Mouse (Mus musculus): Measurements from ENCODE around the gene Dlgap4. TPM values are rescaled to one million over a fixed set of nuclear protein-coding genes. Genes with fewer than 3 reads are reported as not detected.

Dlgap4 gene
- polyA plus RNA-seq, 1 experiment from 2014 or later, result 74.8 TPM

- H3K4me2 ChIP-seq (ENCODE audit: low read length), result no peak overlapping the region
- WGBS, result 26% methylated on average over 3 of the region's 3 CpGs
- no peak overlapping the region for H3K27ac ChIP-seq (ENCODE audit: low read depth)
- no peaks in the 10 kb centered on the region for H3K36me3 ChIP-seq (ENCODE audit: control insufficient read depth, insufficient read depth, low read length)
- H3K9me3 ChIP-seq (ENCODE audit: control insufficient read depth, low read length), result no peaks in the 10 kb centered on the region
- no peaks in the 10 kb centered on the region for H3K27me3 ChIP-seq (replicated peaks; ENCODE audit: control insufficient read depth, insufficient read depth, low read length)
- H3K9ac ChIP-seq (ENCODE audit: low read length), result no peak overlapping the region
- no peak overlapping the region for H3K4me3 ChIP-seq (ENCODE audit: low read depth, low read length)
- H3K4me1 ChIP-seq (replicated peaks; ENCODE audit: control insufficient read depth, insufficient read depth, low read length), result no peaks in the 10 kb centered on the region
- ATAC-seq (replicated peaks; ENCODE audit: low FRiP score, low TSS enrichment, low read depth), result no peak
- DNase-seq (ENCODE audit: low spot score), result no peak
These were observed 29.9 kb downstream of the Dlgap4 start for GRCm38 (mm10) chr2:156643406-156643805.

GRCm38 (mm10) chr2:156645145-156645544 is 31.6 kb downstream of the Dlgap4 start:
- Histone ChIP-seq H3K4me2 (ENCODE audit: low read length) (no peak overlapping the region), H3K4me3 (ENCODE audit: low read depth, low read length) (no peak overlapping the region), H3K36me3 (ENCODE audit: control insufficient read depth, insufficient read depth, low read length) (no peaks in the 10 kb centered on the region), H3K27ac (ENCODE audit: low read depth) (no peak overlapping the region), H3K9ac (ENCODE audit: low read length) (no peak overlapping the region), H3K27me3 (replicated peaks; ENCODE audit: control insufficient read depth, insufficient read depth, low read length) (no peaks in the 10 kb centered on the region), H3K9me3 (ENCODE audit: control insufficient read depth, low read length) (no peaks in the 10 kb centered on the region), H3K4me1 (replicated peaks; ENCODE audit: control insufficient read depth, insufficient read depth, low read length) (no peaks in the 10 kb centered on the region)
- ATAC-seq (replicated peaks; ENCODE audit: low FRiP score, low TSS enrichment, low read depth) (no peak), DNase-seq (ENCODE audit: low spot score) (no peak)
- 51% methylated on average over 6 of the region's 6 CpGs for WGBS

- Histone ChIP-seq H3K4me2 (ENCODE audit: low read length) (no peak overlapping the region), H3K4me3 (ENCODE audit: low read depth, low read length) (no peak overlapping the region), H3K9me3 (ENCODE audit: control insufficient read depth, low read length) (no peaks in the 10 kb centered on the region), H3K4me1 (replicated peaks; ENCODE audit: control insufficient read depth, insufficient read depth, low read length) (no peaks in the 10 kb centered on the region), H3K27ac (ENCODE audit: low read depth) (no peak overlapping the region), H3K27me3 (replicated peaks; ENCODE audit: control insufficient read depth, insufficient read depth, low read length) (no peaks in the 10 kb centered on the region), H3K9ac (ENCODE audit: low read length) (no peak overlapping the region), H3K36me3 (ENCODE audit: control insufficient read depth, insufficient read depth, low read length) (no peaks in the 10 kb centered on the region)
- ATAC-seq (replicated peaks; ENCODE audit: low FRiP score, low TSS enrichment, low read depth) (no peak), DNase-seq (ENCODE audit: low spot score) (no peak)
- 74% methylated on average over 5 of the region's 5 CpGs for WGBS
These were observed 33.4 kb downstream of the Dlgap4 start for GRCm38 (mm10) chr2:156646877-156647276.

- Histone ChIP-seq H3K9ac (ENCODE audit: low read length) (no peak overlapping the region), H3K9me3 (ENCODE audit: control insufficient read depth, low read length) (no peaks in the 10 kb centered on the region), H3K4me1 (replicated peaks; ENCODE audit: control insufficient read depth, insufficient read depth, low read length) (no peaks in the 10 kb centered on the region), H3K27me3 (replicated peaks; ENCODE audit: control insufficient read depth, insufficient read depth, low read length) (no peaks in the 10 kb centered on the region), H3K4me3 (ENCODE audit: low read depth, low read length) (no peak overlapping the region), H3K36me3 (ENCODE audit: control insufficient read depth, insufficient read depth, low read length) (no peaks in the 10 kb centered on the region), H3K4me2 (ENCODE audit: low read length) (no peak overlapping the region), H3K27ac (ENCODE audit: low read depth) (no peak overlapping the region)
- DNase-seq (ENCODE audit: low spot score) (no peak), ATAC-seq (replicated peaks; ENCODE audit: low FRiP score, low TSS enrichment, low read depth) (no peak)
- WGBS, result 57% methylated on average over 5 of the region's 5 CpGs
These were observed 34.5 kb downstream of the Dlgap4 start for GRCm38 (mm10) chr2:156648042-156648441.

- DNase-seq (ENCODE audit: low spot score), result no peak
- no peak overlapping the region for H3K27ac ChIP-seq (ENCODE audit: low read depth)
- H3K9me3 ChIP-seq (ENCODE audit: control insufficient read depth, low read length), result no peaks in the 10 kb centered on the region
- WGBS, result 75% methylated on average over 5 of the region's 5 CpGs
- H3K36me3 ChIP-seq (ENCODE audit: control insufficient read depth, insufficient read depth, low read length), result no peaks in the 10 kb centered on the region
- no peaks in the 10 kb centered on the region for H3K27me3 ChIP-seq (replicated peaks; ENCODE audit: control insufficient read depth, insufficient read depth, low read length)
- no peak overlapping the region for H3K4me2 ChIP-seq (ENCODE audit: low read length)
- no peaks in the 10 kb centered on the region for H3K4me1 ChIP-seq (replicated peaks; ENCODE audit: control insufficient read depth, insufficient read depth, low read length)
- H3K9ac ChIP-seq (ENCODE audit: low read length), result no peak overlapping the region
- ATAC-seq (replicated peaks; ENCODE audit: low FRiP score, low TSS enrichment, low read depth), result no peak
- H3K4me3 ChIP-seq (ENCODE audit: low read depth, low read length), result no peak overlapping the region
These were observed 35.9 kb downstream of the Dlgap4 start for GRCm38 (mm10) chr2:156649450-156649849.

GRCm38 (mm10) chr2:156651019-156651418 is 37.5 kb downstream of the Dlgap4 start:
- Histone ChIP-seq H3K4me2 (ENCODE audit: low read length) (no peak overlapping the region), H3K4me1 (replicated peaks; ENCODE audit: control insufficient read depth, insufficient read depth, low read length) (no peaks in the 10 kb centered on the region), H3K36me3 (ENCODE audit: control insufficient read depth, insufficient read depth, low read length) (no peaks in the 10 kb centered on the region), H3K27me3 (replicated peaks; ENCODE audit: control insufficient read depth, insufficient read depth, low read length) (no peaks in the 10 kb centered on the region), H3K9ac (ENCODE audit: low read length) (no peak overlapping the region), H3K4me3 (ENCODE audit: low read depth, low read length) (no peak overlapping the region), H3K27ac (ENCODE audit: low read depth) (no peak overlapping the region), H3K9me3 (ENCODE audit: control insufficient read depth, low read length) (no peaks in the 10 kb centered on the region)
- no peak for ATAC-seq (replicated peaks; ENCODE audit: low FRiP score, low TSS enrichment, low read depth)
- DNase-seq (ENCODE audit: low spot score), result no peak
- WGBS, result 58% methylated on average over 6 of the region's 6 CpGs

- Histone ChIP-seq H3K4me1 (replicated peaks; ENCODE audit: control insufficient read depth, insufficient read depth, low read length) (no peaks in the 10 kb centered on the region), H3K36me3 (ENCODE audit: control insufficient read depth, insufficient read depth, low read length) (no peaks in the 10 kb centered on the region), H3K4me3 (ENCODE audit: low read depth, low read length) (no peak overlapping the region), H3K9me3 (ENCODE audit: control insufficient read depth, low read length) (no peaks in the 10 kb centered on the region), H3K4me2 (ENCODE audit: low read length) (no peak overlapping the region), H3K9ac (ENCODE audit: low read length) (no peak overlapping the region), H3K27me3 (replicated peaks; ENCODE audit: control insufficient read depth, insufficient read depth, low read length) (no peaks in the 10 kb centered on the region), H3K27ac (ENCODE audit: low read depth) (no peak overlapping the region)
- ATAC-seq (replicated peaks; ENCODE audit: low FRiP score, low TSS enrichment, low read depth) (no peak), DNase-seq (ENCODE audit: low spot score) (peak; percentile 92)
- WGBS, result 9% methylated on average over 8 of the region's 8 CpGs
These were observed 39.3 kb downstream of the Dlgap4 start for GRCm38 (mm10) chr2:156652841-156653240.

GRCm38 (mm10) chr2:156654148-156654547 is 40.6 kb downstream of the Dlgap4 start:
- ATAC-seq (replicated peaks; ENCODE audit: low FRiP score, low TSS enrichment, low read depth) (no peak), DNase-seq (ENCODE audit: low spot score) (no peak)
- H3K9me3 ChIP-seq (ENCODE audit: control insufficient read depth, low read length), result no peaks in the 10 kb centered on the region
- no peaks in the 10 kb centered on the region for H3K27me3 ChIP-seq (replicated peaks; ENCODE audit: control insufficient read depth, insufficient read depth, low read length)
- no peak overlapping the region for H3K4me3 ChIP-seq (ENCODE audit: low read depth, low read length)
- no peak overlapping the region for H3K9ac ChIP-seq (ENCODE audit: low read length)
- H3K4me1 ChIP-seq (replicated peaks; ENCODE audit: control insufficient read depth, insufficient read depth, low read length), result no peaks in the 10 kb centered on the region
- H3K36me3 ChIP-seq (ENCODE audit: control insufficient read depth, insufficient read depth, low read length), result no peaks in the 10 kb centered on the region
- no peak overlapping the region for H3K4me2 ChIP-seq (ENCODE audit: low read length)
- 81% methylated on average over 5 of the region's 5 CpGs for WGBS
- H3K27ac ChIP-seq (ENCODE audit: low read depth), result no peak overlapping the region

GRCm38 (mm10) chr2:156655626-156656025 is 42.1 kb downstream of the Dlgap4 start:
- Histone ChIP-seq H3K4me2 (ENCODE audit: low read length) (no peak overlapping the region), H3K27ac (ENCODE audit: low read depth) (no peak overlapping the region)
- ATAC-seq (replicated peaks; ENCODE audit: low FRiP score, low TSS enrichment, low read depth), result no peak

More at GRCm38 (mm10) chr2:156655626-156656025, 42.1 kb downstream of the Dlgap4 start:
- Histone ChIP-seq H3K4me1 (replicated peaks; ENCODE audit: control insufficient read depth, insufficient read depth, low read length) (no peaks in the 10 kb centered on the region), H3K4me3 (ENCODE audit: low read depth, low read length) (no peak overlapping the region), H3K27me3 (replicated peaks; ENCODE audit: control insufficient read depth, insufficient read depth, low read length) (no peaks in the 10 kb centered on the region), H3K36me3 (ENCODE audit: control insufficient read depth, insufficient read depth, low read length) (no peaks in the 10 kb centered on the region), H3K9me3 (ENCODE audit: control insufficient read depth, low read length) (no peaks in the 10 kb centered on the region), H3K9ac (ENCODE audit: low read length) (no peak overlapping the region)
- DNase-seq (ENCODE audit: low spot score), result no peak
- WGBS, result 55% methylated on average over 5 of the region's 5 CpGs

All from intestine, embryonic 14.5 days (tissue).